Mouse (Mus musculus) hindbrain, embryonic 10.5 days (tissue): Measurements from ENCODE around the gene Dhdds. TPM values are rescaled to one million over a fixed set of nuclear protein-coding genes. Genes with fewer than 3 reads are reported as not detected.

Source experiments
- DNase-seq: peaks from one replicate; pipeline ENCODE4 v3.0.0-alpha.2; 2017; ENCODE audit warnings: low spot score
- H3K27ac ChIP-seq: fragments of 300-500 bp; sonication (generic); 2 replicates; pipeline ENCODE4 v1.5.1; 2016; ENCODE audit warnings: mild to moderate bottlenecking, moderate library complexity
- H3K27me3 ChIP-seq: fragments of 300-500 bp; sonication (generic); 2 replicates; pipeline ENCODE4 v1.6.1; 2016; ENCODE audit warnings: mild to moderate bottlenecking; ENCODE audit not compliant: poor library complexity, insufficient read depth, severe bottlenecking
- H3K36me3 ChIP-seq: fragments of 300-500 bp; sonication (generic); 2 replicates; pipeline ENCODE4 v1.6.1; 2016; ENCODE audit warnings: mild to moderate bottlenecking, moderate library complexity
- H3K4me1 ChIP-seq: fragments of 300-500 bp; sonication (generic); replicated peaks from 2 replicates; pipeline ENCODE4 v1.6.1; 2016; ENCODE audit warnings: mild to moderate bottlenecking
- H3K4me3 ChIP-seq: fragments of 300-500 bp; sonication (generic); 2 replicates; pipeline ENCODE4 v1.5.1; 2016; ENCODE audit warnings: mild to moderate bottlenecking, moderate library complexity
- H3K9me3 ChIP-seq: fragments of 300-500 bp; sonication (generic); 2 replicates; pipeline ENCODE4 v1.6.1; 2016; ENCODE audit warnings: mild to moderate bottlenecking, moderate library complexity
- WGBS: fragments of 180-500 bp; shearing (Covaris S2); methylation state at CpG from one replicate; pipeline ENCODE4 v1.1.7; 2016; 5-methylcytosine and 5-hydroxymethylcytosine counted together
- polyA plus RNA-seq: library from polyadenylated mRNA; unstranded; fragments of >200 nt; fragmentation: Nextera tagmentation; extraction: Ambion mirVana; gene quantifications from 2 replicates; pipeline ENCODE4 v1.2.1, GENCODE M21; 2016

Dhdds gene
- polyA plus RNA-seq, result 39.5 and 42.3 TPM in 2 replicates

DNA sequence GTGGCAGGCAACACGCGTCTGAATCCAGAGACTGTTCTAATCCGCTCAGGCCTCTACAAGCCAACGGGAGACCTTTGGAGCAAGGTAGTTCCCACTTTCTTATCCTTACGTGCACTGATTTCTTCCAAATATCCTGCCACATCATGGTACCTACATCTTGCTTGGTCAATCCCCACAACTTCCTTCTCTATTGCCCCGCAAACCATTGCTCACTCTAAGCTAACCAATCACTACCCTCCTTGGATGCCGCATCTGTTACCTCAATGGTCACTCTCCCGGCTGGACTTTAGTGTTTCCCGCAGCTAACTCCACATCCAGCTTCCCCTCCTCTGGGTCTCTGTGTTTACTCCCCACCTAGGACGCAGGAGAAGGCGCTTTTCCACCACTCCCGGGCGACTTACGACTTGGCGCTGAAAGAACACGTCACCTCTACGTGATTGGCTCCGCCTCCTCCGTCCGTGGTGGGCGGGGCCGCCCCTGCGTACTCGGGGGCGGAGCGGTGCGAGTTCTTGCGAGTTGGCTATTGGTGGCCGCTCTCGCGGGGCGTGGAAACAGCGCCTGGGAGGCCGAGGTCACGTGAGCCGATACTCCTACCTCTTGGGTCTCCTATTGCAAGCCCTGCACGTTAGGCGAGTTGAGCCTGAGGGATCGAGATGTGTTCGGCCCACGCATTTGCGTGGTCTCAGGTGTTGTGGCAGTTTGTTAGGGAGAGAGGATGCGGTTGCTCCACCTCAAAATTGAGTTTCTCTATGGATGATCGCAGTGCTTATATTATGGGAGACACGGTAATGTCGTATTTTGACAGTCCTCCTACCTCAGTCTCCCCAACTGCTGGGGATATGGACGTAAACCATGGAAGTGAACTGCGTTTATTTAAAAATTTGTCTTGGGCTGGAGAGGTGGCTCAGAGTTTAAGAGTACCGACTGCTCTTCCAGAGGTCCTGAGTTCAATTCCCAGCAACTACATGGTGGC, at the start of gene Dhdds:
Gene Dhdds, minus strand, starts transcription at position 453 of the 973 bp plus-strand sequence.
- WGBS, result 2% methylated on average over 49 of the region's 49 CpGs
- peak within 1 kb of the TSS; percentile 87 for H3K27ac ChIP-seq
- peaks cover 44% of the 10 kb centered on the region for H3K36me3 ChIP-seq
- DNase-seq, result peak; percentile 99
- no peaks in the 10 kb centered on the region for H3K27me3 ChIP-seq
- peak within 1 kb of the TSS; percentile 74 for H3K4me3 ChIP-seq
- H3K9me3 ChIP-seq, result no peaks in the 10 kb centered on the region
- H3K4me1 ChIP-seq, result peaks cover 31% of the 10 kb centered on the region

DNA sequence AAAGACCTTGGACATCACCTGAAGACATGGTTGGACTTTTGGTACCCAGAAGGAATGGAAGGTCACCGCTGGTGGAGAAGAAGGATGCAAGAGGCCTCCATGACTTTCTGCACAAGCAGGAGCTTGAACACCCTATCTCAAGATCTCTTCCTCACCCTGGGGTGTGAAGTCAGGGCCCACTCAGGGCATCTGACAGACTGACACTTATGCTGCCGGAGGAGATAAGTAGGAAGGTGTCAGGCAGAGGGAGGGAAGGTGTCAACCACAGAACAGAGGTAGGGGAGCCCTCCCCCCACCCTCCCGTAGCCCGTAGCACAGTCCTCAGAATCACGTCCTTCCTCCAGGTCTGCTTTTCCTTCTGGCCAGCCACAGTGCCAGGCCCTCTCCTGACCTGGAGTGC, 46.9 kb upstream of the Dhdds start:
- Histone ChIP-seq H3K36me3 (no peaks in the 10 kb centered on the region), H3K4me1 (peaks cover 9% of the 10 kb centered on the region; the same call in 1 of the 2 replicates), H3K27me3 (no peaks in the 10 kb centered on the region), H3K27ac (no peak overlapping the region), H3K4me3 (no peak overlapping the region), H3K9me3 (no peaks in the 10 kb centered on the region)
- no peak for DNase-seq
- 74% methylated on average over 5 of the region's 5 CpGs for WGBS

DNA sequence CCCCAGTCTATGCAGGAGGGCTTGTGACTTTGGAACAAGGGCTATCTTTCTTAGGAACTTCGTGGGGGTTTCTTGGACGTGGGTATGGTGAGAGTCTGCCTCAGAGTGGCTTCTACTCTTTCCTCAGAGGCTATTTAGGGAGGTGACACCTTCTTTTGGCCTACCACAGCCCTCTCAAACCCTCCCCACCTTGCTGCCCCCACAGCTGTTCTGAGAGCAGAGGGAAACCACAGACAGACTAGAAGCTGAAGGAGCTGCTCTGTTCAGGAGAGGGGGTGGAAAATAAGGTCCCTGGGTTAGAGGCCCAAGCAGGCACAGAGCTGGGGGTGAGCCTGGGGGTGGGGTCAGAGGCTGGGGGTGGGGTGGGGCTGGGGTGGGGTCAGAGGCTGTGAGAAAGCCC, 42.3 kb upstream of the Dhdds start:
- no peak overlapping the region for H3K4me3 ChIP-seq
- H3K4me1 ChIP-seq, result 0 out of 2 replicates have a peak, but pooled peaks cover 5% of the 10 kb centered on the region
- H3K27ac ChIP-seq, result no peak overlapping the region
- H3K36me3 ChIP-seq, result no peaks in the 10 kb centered on the region
- no peaks in the 10 kb centered on the region for H3K27me3 ChIP-seq
- no peak for DNase-seq
- WGBS, result 59% methylated on average over 2 of the region's 2 CpGs
- H3K9me3 ChIP-seq, result no peaks in the 10 kb centered on the region

DNA sequence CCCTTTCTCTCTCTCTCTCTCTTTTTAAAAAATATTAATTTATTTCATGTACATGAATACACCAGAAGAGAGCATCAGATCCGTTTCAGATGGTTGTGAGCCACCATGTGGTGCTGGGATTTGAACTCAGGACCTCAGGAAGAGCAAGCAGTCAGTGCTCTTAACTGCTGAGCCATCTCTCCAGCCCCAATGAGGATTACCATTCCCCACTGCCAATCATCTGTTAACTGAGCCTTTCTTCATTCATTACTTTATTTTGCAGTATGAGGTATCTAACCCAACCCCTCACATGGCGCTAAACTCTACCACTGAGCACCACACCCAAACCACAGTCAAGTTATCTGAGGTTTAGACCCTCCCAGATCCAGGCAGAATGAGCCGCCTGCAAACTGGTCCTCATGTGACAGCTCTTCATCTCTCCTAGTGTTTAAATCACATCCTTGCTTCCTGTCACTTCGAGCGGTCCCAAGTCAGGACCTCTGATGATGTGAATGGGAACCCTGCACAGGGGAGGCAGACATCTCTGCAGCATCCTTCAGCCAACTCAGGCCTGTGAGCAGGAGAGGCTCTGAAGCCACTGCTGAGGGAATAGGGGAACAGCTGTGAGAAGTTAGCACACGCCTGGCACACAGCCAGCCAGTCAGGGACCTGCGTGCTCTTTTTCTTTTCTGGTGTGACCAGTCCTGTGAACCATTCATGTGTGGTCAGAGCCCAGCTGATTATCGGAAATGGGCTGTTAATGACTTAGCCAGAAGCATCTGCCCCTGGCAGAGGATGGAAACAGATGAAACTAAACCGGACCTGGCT, 40.8 kb upstream of the Dhdds start:
- H3K4me1 ChIP-seq, result 0 out of 2 replicates have a peak, but pooled peaks cover 5% of the 10 kb centered on the region
- no peaks in the 10 kb centered on the region for H3K36me3 ChIP-seq
- no peaks in the 10 kb centered on the region for H3K9me3 ChIP-seq
- H3K27me3 ChIP-seq, result no peaks in the 10 kb centered on the region
- no peak for DNase-seq
- H3K4me3 ChIP-seq, result no peak overlapping the region
- 0 out of 2 replicates have a peak overlapping the region, but pooled peaks have one; percentile 31 for H3K27ac ChIP-seq
- 74% methylated on average over 9 of the region's 9 CpGs for WGBS

DNA sequence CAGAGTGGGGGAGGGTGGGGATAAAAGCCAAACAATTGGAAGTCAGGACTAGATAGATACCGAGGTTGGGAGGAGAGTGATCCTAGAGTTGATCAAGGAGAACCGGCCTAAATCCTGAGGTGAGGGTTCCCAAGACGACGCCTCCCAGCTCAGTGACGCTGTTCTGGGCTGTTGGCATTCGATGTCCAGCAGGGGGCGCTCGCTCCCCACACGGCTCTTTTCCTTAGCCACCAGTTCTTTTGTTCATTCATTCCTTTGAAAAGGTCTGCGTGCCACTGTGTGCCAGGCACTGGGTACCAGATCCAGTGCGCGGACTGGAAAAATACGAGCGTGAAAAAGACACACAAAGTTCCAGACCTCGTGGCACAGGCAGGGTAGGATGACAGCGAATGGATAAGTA, 35.2 kb upstream of the Dhdds start:
- 4% methylated on average over 16 of the region's 16 CpGs for WGBS
- Histone ChIP-seq H3K27me3 (no peaks in the 10 kb centered on the region), H3K36me3 (no peaks in the 10 kb centered on the region), H3K27ac (peak overlapping the region; percentile 68), H3K9me3 (peaks cover 3% of the 10 kb centered on the region), H3K4me1 (peaks cover 6% of the 10 kb centered on the region), H3K4me3 (no peak overlapping the region)
- DNase-seq, result peak; percentile 83

DNA sequence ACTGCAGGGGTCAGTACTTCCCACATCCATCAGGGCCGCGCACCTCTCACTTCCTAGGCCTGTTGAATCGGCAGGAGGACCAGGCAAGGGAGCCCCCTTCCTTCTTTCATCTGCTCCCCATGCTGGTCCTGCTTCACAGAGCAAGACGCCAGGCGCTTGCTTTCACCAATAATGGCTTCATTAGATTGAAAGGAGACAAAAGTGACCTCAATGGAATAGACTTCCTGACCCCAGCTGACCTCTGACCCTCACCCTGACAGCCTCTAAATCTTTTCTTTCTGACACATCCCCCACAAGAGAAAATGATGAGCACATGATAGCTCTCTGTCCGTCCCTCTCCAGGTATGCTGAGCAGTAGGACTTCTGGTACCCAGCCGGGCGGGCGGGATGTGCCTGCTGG, 25.1 kb upstream of the Dhdds start:
- WGBS, result 15% methylated on average over 9 of the region's 9 CpGs
- Histone ChIP-seq H3K9me3 (peaks cover 9% of the 10 kb centered on the region; the same call in 1 of the 2 replicates), H3K27me3 (no peaks in the 10 kb centered on the region), H3K4me3 (no peak overlapping the region), H3K27ac (no peak overlapping the region), H3K36me3 (no peaks in the 10 kb centered on the region), H3K4me1 (peaks cover 20% of the 10 kb centered on the region)
- peak; percentile 47 for DNase-seq

DNA sequence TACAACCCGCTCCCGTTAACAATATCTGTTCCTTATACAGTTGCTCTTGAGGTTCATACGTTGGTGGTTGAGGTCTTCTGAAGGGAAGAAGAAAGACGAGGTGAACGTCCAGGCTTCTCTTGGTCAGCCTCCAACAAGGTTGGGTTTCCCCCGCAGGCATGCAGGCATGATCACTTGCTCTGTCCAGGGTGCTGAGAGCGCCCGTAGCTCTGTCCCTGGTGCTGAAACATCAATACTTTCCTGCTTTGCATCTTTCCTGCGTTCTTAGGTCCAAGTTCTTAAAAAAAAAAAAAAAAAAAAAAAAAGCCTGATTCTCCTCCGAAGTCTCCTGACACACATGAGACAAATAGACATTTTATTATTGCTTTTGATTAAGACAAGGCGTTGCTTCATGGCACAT, 19.9 kb upstream of the Dhdds start:
- Histone ChIP-seq H3K36me3 (peaks cover 2% of the 10 kb centered on the region; the same call in 1 of the 2 replicates), H3K4me3 (peak overlapping the region; percentile 87), H3K27ac (peak overlapping the region; percentile 94), H3K27me3 (no peaks in the 10 kb centered on the region), H3K9me3 (no peaks in the 10 kb centered on the region), H3K4me1 (peaks cover 59% of the 10 kb centered on the region)
- WGBS, result 2% methylated on average over 11 of the region's 11 CpGs
- DNase-seq, result peak; percentile 81

DNA sequence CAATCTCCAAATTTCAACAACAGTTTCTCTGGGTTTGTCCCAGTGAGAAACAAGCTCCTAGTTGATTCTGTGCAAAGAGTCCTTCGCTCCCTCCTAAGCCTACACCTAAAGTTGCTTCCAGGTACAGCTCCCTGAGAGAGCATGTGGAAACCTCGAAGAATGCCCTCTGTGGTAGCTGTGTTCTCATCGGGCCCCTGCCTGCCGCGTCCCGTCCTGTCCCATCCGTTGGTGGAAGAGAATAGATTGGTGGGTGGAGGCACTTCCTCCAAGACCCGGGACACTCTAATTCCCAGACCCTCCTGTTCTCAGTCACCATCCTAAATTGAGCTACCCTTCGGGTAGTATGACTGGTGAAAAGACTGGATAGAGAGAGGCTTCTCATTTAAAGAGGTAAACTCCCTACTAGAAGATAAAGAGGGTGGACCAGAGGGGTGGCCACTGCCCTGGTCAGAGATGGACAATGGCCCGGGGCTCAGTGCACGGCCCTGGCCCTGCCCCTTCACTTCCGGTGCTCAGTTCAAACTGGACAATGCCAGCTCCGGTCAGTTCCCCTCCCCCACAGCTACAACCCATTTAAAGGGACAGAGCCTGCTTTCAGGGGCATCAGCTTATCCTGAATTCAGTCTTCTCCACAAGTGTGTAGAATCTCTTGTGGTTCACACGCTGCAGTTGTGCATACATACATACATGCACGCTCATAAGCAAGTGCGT, 19.1 kb upstream of the Dhdds start:
- DNase-seq, result peak; percentile 90
- Histone ChIP-seq H3K4me1 (peaks cover 59% of the 10 kb centered on the region), H3K27me3 (no peaks in the 10 kb centered on the region), H3K9me3 (no peaks in the 10 kb centered on the region), H3K36me3 (peaks cover 5% of the 10 kb centered on the region; the same call in 1 of the 2 replicates), H3K27ac (peak overlapping the region; percentile 94), H3K4me3 (peak overlapping the region; percentile 87)
- WGBS, result 3% methylated on average over 16 of the region's 16 CpGs

DNA sequence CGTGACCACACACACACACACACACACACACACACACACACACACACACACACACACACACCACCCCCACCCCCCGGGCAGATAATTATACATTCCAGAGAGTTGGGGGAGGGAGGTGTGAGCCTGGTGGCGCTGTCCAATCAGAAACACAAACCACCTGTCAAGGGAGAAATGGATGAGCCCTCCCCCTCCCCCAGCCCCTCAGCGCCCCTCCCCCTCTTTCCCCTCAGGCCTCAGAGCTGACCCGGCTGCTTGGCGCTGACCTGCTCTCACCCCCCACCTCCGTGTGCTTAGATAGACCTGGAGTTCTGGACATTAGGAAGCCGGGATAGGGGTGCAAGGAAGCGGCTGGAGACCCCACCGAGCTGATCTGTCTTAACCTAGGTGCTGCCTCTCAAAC, 18.5 kb upstream of the Dhdds start:
- DNase-seq, result peak; percentile 93
- H3K27ac ChIP-seq, result peak overlapping the region; percentile 94
- 0% methylated on average over 10 of the region's 10 CpGs for WGBS
- peaks cover 62% of the 10 kb centered on the region for H3K4me1 ChIP-seq
- peaks cover 5% of the 10 kb centered on the region; the same call in 1 of the 2 replicates for H3K36me3 ChIP-seq
- no peaks in the 10 kb centered on the region for H3K27me3 ChIP-seq
- peak overlapping the region; percentile 87 for H3K4me3 ChIP-seq
- H3K9me3 ChIP-seq, result no peaks in the 10 kb centered on the region

DNA sequence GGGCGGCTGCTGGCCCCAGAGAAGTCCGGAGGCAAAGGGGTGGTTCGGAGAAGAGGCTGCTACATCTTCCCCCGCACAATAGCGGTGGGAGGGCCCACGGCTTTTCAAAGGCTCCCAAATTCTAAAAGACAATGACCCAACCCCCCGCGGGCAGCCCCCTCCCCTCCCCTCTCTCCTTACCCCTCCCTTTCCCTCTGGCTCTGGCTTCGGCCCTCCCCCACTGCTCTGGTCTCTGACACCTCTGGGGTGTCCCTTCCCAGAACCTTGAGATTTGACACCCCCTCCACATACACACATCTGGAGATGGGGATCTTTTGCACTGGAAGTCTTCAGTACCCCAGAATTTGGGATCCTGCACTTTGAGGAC, 18.0 kb upstream of the Dhdds start, which contains the start of gene Lin28a:
Gene Lin28a, minus strand, starts transcription at position 63 of the 367 bp plus-strand sequence.
- Histone ChIP-seq H3K4me1 (peaks cover 67% of the 10 kb centered on the region), H3K27ac (peak within 1 kb of the TSS; percentile 94), H3K27me3 (no peaks in the 10 kb centered on the region), H3K4me3 (peak within 1 kb of the TSS; percentile 87), H3K9me3 (no peaks in the 10 kb centered on the region), H3K36me3 (peaks cover 9% of the 10 kb centered on the region; the same call in 1 of the 2 replicates)
- WGBS, result under 1% methylated on average over 9 of the region's 9 CpGs
- peak; percentile 86 for DNase-seq

DNA sequence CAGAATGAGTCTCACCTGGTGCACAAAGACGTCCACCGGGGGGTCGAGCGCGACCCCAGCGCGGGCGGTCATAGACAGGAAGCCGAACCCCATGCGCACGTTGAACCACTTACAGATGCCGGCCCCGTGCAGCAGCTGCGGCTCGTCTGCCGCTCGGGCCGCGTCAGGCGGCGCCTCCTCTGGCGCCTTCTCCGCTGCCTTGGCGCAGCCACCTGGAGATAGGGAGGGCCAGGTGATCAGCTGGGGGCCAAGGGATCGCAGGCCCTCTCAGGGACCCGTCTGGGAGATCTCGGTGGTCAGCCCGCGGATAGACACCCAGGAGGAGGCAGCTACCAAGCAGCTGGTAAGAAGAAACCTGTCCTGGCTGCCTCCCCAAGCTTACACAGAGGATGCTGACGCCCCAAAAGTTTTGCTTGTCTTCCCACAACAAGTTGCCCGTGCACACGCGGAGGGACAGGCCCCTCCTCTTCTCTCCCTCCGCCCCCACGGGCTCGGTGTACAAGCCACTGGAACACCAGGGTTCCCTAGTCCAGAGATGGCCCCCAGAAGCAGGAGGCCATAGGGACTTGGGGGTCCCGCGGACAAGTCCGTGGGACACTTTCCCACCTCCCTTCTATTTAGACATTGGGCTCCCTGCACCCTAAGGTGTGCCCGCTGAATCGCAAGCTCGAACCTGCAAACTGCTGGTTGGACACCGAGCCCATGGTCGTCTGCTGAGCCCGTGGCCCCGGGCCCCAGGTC, 17.5 kb upstream of the Dhdds start:
- Histone ChIP-seq H3K4me1 (peaks cover 72% of the 10 kb centered on the region), H3K27me3 (no peaks in the 10 kb centered on the region), H3K9me3 (no peaks in the 10 kb centered on the region), H3K4me3 (peak overlapping the region; percentile 87), H3K36me3 (peaks cover 11% of the 10 kb centered on the region; the same call in 1 of the 2 replicates), H3K27ac (peak overlapping the region; percentile 94)
- DNase-seq, result peak; percentile 64
- under 1% methylated on average over 46 of the region's 46 CpGs for WGBS
